Mouse (Mus musculus): ENCODE results near the gene Stip1.

GRCm38 (mm10) chr19:6972247-6972917 is 67.4 kb downstream of the Stip1 start:
- TF ChIP-seq CTCF (IDR thresholded peaks at IDR 0.05; ENCODE audit: low read depth) (no peak), EP300 (IDR thresholded peaks at IDR 0.05; ENCODE audit: low read depth) (no peak)
